Mouse (Mus musculus) left cerebral cortex, adult 8-10 months (tissue): Measurements from ENCODE around the gene Fibp. TPM values are rescaled to one million over a fixed set of nuclear protein-coding genes. Genes with fewer than 3 reads are reported as not detected.

Experiments used
- DNase-seq, 2 experiments: peaks; one replicate each; pipeline ENCODE4 v3.0.0; 2022; ENCODE audit warnings: low spot score in 2 of 2
- total RNA-seq, 4 experiments: library from RNA; stranded (reverse); gene quantifications; 2 replicates each; pipeline ENCODE4 v1.2.4; 2022

The Fibp gene
- total RNA-seq, 4 experiments from 2014 or later: 89.0 to 124 (median 93.6) TPM

DNA sequence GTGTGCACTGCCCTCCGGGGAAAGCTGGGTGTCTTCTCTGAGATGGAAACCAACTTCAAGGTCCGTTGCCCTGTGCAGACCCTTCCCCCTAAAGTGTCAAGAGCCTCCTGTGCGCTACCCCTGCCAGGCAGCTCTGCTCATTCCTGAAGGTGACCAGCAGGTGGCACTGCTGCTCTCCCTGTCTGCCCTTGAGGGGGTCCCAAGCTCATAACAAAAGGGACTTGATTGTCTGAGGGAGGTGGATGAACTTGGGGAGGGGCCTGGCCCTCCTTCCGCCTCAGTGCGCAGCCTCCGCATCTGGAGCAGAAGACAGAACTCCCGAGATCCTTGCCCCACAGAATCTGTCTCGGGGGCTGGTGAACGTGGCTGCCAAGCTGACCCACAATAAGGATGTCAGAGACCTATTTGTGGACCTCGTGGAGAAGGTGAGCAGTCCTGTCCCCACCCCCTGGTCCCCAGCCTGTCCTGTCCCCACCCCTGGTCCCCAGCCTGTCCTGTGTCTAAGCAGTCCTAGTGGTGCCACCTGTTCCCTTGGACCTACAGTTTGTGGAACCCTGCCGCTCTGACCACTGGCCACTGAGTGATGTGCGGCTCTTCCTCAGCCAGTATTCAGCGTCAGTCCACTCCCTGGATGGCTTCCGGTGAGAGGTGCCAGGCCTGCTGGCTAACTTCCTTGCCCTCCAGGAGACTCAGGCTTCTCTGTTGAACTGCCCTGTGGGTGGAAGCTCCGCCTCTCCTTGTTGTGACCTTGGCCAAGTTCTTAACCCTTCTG lies 3.6 kb downstream of the Fibp start:
- DNase-seq: no peak

DNA sequence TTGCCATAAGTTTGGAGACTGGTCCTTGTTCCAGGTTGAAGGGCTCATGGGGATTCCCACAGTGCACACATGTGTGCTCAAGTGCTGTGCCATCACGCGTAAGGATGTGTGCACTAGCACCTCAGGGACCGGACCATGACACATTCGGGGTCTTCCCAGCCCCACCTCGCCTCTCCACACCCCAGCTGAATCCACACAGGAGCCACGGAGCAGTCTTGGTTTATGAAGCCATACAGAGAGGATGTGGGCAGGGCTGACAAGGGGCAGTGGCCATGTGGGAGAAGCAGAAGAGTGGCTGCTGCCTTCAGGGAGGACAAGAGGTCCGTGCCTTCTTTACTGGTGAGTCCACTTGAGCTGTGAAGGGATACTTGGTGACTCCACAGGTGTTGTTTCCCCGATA lies 4.6 kb downstream of the Fibp start:
- no peak for DNase-seq

DNA sequence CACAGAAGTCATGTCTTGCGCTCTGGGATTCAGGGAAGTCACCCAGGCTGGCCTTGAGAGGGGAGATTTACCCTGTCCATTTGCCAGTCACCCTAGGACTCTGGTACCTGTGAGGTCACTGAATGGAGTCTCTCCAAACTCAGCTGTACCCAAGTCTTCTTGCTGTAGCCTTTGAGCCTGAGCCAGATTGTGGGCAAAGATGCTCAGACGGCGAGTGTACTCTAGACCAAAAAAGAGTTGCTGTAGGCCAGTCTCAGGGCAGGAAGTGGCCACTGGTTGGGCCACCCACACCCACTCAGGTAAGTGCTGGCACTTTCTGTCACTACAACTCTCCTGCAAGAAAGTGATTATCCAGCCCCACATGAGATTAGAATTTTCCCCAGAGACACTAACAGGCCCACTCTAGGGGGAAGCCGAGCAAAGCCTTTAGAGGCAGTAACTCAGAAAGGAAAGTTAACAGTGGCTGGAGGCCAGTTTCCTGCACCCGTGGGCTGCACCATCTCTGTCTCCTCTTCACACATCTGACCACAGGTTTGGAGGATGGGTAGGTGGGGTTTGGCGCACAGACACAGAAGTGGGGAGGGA lies 6.6 kb downstream of the Fibp start:
- no peak for DNase-seq

DNA sequence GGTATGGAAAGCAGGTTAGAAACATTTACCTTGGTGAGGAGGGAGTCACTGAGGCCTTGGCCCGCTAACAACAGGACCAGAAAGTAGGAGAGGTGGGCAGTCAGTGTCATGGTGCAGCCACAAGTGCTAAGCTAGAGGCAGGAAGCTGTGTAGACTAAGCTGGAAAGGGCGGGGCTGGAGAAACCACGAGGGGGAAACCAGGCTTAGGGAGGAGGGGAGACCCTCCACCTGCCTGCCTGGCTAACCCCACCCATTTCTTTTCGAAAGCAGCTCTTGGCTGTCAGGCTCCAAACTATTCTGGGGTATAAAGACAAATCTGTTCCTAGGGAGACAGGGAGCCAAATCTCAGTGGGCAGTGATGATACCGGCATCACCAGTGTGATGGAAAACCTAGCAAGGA lies 8.0 kb downstream of the Fibp start, which contains the start of gene Ctsw:
TSS of gene Ctsw (minus strand) at position 134 of the 400 bp plus-strand sequence.
- DNase-seq: no peak

DNA sequence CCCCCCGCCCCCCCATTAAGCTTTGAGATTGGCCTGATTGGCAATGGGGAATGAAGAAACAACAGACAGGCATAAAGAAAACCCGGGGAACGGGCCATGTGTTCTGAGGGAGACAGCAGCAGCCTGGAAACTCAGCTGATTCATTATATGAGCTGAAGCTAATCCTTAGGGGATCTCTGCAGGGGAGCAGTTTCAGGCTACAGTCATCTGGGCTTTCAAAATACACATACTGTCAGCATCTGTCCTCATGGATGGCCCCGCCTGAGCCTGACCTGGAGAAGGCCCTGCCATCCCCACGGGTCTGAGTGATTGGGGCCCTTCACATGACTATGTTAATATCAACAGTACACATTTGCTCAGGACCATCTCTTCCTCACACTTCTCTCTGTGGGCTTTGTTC lies 11.4 kb downstream of the Fibp start:
- no peak for DNase-seq

DNA sequence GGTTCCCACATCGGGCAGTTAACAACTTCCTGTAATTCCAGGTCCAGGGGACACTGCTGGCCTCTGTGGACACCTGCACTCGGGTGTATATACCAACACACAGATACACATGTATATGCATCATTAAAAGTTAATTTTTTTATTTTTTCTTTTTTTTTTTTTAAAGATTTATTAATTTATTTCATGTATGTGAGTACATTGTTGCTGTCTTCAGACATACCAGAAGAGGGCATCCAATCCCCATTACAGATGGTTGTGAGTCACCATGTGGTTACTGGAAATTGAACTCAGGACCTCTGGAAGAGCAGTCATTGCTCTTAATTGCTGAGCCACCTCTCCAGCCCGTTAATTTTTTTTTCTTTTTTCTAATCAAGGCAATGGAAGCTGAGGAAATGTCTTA lies 12.4 kb downstream of the Fibp start:
- no peak for DNase-seq

DNA sequence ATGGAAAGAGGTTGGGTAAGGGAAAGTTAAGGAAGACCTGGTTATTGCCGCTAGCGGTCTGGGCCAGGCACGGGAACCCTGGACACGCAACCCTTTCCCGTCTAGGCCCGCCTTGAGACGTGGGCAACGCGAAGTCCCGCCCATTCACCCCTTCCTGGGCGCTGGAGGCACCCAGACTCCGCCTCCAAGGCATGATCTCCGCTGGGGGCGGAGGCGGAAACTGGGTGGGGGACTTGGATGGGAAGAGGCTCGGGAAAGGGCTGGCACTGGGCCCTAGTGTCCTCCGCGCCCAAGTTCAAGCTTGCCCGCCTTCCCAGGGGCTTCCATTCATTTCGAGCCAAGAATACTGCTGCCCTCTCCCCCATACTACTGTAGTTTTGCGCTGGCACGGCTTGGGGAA lies 13.3 kb downstream of the Fibp start, which contains the start of gene Efemp2:
TSS of gene Efemp2 (plus strand) at position 235 of the 400 bp plus-strand sequence.
- DNase-seq: peak in 1 of 2 experiments; percentile 65

DNA sequence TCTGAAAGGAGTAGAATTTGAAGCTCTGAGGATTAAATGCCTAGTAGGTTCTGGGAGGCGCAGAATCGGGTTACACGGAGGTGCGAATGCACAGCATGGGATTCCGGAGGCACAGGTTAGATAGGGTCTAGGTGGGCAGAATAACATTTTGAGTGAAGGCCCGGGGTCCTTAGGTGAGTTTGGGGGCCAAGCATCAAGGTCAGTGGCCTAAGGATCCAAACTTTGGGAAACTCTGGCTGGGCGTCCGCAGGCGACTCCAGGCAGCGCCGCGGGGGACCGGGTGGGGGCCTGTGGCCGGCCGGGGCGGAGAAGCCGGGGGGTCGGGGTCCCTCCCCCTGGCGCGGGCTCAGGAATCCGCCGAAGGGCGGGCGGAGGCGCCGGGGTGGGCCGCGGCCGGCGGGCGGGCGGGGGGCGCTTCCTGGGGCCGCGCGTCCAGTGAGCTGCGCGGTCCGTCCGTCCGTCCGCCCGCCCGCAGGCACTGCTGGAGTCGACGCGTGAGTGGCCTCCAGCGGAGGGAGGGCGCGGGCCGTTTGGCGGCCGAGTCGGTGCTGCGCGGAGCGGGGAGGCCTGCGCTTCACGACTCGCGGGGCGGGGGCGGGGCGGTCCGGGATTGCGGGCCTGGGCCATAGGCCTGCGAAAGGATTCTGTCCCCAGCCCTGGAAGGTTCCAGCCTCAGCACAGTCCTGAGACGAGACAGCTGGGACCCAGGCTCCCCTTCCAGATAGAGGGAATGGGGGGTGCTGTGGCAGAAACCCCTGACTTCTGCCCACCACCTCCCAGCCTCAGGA lies 14.1 kb downstream of the Fibp start:
- no peak for DNase-seq

DNA sequence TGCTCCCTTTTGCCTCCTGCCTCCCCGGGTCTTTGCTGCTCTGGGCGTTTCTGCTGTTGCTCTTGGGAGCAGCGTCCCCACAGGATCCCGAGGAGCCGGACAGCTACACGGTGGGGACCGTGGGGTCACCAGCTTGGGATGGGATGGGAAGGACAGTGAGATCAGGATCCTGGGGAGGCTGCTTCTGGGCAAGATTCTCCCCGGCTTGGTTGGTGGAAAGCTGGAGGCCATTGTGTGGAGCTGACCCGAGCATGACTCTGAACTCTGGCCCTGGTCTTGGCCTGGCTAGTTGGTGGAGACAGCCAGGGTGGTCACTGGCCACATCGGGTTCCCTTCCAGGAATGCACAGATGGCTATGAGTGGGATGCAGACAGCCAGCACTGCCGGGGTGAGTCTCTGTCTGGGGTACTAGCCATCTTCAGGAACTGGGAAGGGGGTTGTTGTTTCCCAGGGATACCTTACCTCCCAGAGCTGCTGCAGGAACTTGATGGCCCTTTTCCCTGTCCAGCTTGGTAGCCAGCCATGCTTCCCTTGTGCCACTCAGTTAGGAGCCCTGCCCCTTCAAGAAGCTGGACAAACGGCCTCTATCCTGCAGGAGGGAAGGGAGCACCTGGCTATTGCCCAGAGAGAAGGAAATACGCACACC lies 14.8 kb downstream of the Fibp start:
- DNase-seq: no peak

DNA sequence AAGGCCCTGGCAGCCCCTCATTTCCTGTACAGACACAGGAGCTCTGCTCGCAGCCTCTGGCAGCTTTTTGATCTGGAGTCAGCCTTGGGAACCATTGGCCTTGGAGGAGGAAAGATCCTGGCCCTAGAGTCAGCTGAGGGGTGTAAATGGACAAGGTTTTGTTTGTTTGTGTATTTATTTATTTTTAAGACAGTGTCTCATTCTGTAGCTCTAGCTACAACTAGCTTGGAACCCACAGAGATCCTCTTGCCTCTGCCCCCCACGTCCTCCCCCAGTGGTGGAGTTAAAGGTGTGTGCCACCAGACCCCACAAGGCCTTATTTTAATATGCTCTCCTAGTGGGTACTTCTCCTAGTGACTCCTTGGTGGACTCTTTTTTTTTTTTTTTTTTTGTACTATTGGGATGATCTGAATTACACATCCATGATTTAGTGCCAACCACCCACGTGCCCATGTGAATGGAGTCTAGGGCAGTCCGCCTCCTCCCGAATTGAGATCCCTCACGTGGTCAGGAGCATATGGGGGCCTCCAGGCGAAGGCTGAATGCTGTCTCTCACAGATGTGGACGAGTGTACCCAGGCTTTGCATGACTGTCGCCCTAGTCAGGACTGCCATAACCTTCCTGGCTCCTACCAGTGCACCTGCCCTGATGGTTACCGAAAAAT lies 16.7 kb downstream of the Fibp start:
- peak in 1 of 2 experiments; percentile 70 for DNase-seq

DNA sequence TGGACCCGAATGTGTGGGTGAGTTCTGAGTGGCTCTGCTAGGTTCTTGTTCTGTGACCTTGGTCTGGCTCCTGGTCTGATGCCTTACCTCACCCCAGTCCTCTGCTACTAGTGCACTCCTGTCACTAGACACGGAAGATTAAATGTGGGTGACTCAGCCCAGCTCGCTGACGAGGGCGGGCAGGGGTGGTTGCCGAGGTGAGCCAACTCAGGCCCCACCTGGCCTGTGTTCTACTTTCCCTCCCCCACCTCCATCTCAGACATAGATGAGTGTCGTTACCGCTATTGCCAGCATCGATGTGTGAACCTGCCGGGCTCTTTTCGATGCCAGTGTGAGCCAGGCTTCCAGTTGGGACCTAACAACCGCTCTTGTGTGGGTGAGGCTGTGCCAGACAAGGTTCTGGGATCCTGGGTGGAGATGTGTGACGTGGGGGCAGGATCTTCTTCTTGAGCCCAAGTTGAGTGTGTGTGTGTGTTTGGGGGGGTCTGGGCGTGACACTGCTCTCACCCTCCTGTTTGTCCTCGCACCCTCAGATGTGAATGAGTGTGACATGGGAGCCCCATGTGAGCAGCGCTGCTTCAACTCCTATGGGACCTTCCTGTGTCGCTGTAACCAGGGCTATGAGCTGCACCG lies 17.4 kb downstream of the Fibp start:
- DNase-seq: no peak

DNA sequence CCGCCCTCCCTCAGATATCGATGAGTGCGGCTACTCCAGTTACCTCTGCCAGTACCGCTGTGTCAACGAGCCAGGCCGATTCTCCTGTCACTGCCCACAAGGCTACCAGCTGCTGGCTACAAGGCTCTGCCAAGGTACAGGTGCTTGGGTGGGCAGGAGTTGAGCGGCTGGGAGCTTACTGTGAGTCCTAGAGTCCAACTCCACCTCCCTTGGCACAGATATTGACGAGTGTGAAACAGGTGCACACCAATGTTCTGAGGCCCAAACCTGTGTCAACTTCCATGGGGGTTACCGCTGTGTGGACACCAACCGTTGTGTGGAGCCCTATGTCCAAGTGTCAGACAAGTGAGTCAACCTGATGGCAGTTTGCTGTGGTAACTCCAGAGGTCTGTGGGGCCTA lies 19.6 kb downstream of the Fibp start:
- no peak for DNase-seq

DNA sequence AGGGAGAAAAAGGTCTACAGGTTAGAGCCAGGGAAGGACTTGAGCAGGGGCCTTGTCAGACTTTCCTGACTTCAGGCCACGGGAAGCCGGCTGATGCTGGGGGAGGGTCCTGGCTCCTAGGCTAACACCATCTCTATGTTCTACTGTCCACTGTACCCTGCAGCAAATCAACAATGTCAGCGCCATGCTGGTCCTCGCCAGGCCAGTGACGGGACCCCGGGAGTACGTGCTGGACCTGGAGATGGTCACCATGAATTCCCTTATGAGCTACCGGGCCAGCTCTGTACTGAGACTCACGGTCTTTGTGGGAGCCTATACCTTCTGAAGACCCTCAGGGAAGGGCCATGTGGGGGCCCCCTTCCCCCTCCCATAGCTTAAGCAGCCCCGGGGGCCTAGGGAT lies 21.0 kb downstream of the Fibp start:
- DNase-seq: no peak

DNA sequence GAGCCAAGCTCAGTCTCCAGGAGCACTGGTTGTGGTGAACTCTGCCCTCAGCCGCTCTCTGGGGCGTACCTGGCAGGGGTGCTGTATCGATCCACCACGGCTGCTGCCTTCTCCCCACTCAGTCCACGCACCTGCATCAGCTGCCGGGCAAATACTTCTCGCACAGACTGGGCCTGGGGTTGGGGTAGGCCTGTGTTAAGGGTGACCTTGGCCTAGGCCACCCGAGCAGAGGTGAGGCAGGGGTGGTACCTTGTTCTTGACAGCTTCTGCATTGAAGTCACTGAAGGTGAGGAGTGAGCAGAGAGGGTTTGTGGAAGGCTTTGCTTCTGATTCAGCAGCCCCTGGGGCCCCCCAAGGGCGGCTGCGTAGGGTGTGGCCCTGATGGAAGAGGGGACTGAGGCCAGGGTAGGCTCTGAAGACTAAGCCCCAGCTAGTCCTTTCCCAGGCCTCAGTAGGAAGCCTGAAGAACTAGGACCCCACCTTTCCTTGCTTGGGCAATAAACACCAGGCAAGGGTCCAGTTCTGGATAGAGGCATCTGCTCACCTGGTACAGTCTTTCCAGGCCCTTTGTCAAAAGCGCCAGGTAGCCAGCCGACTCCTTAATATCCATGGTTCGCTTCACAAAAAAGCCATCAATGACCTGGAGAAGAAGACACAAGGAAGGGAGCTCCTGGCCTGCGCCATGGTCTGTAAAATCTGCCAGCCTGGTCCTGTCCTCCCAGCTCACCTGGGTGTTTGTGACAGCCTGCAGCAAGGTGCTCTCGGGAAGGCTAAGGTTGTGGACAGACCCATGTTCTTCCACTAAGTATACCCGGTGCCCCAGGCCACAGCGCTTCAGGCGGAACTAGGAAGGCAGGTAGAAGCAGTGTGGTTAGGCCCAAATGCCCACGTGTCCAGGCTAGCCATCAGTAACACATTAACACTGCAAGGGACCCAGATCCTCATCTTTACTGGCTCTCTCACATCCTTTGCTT lies 23.3 kb downstream of the Fibp start:
- DNase-seq: no peak

DNA sequence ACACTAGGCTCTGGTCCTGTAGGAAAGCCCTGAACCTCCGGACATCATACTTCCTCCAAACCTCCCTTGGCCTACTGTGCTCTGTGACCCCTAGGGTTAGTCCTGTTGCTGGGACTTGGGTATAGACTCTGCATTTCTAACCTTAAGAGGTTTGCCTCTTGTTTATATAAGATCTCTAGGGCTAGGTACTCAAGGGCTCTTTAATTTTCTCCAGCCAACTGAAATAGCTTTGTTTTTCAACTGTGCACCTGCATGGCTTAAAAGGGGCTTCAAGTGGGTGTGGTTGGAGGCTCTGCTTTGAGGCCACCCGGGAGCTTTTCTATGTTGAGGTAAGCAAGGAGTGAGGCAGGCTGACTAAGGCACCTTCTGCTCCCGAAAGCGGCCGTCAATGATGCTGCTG lies 24.1 kb downstream of the Fibp start:
- no peak for DNase-seq

DNA sequence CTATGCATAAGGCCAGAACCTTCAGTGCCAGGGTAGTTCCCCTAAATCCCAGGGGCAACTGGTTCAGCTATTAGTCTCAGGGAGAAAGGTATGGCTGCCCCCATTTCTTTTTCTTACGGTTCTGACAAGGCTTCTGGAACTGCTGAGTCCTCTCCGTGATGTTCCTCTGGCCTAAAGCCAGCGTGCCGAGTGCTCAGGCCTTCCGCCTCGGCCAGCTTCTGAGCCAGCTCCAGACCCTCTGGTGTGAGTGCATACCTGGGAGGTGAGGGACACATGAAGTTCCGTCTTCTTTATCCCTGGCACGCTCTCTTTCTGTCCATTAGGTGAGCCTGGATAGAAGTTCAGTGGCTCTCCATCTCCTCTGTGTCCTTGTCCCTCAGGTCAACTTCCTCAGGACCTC lies 25.0 kb downstream of the Fibp start:
- DNase-seq: no peak

DNA sequence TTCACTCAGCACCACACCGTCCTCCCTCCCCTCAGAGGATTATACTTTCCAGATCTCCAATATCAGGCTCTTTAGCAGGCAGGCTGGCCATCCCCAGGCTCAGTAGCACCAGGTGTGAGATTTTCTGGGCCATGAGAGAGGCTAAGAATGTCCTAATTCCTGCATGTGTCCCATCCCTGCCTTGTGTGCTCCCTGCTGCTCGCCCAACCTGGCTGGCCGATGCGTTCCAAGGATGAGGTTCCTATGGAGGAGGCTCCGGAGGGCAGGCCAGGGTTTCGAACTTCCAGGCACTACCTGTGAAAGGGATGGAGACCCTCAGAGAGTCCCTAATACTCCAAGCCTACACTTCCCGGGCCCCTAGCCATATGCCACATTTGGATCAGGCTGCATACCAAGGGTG lies 25.4 kb downstream of the Fibp start:
- DNase-seq: no peak

DNA sequence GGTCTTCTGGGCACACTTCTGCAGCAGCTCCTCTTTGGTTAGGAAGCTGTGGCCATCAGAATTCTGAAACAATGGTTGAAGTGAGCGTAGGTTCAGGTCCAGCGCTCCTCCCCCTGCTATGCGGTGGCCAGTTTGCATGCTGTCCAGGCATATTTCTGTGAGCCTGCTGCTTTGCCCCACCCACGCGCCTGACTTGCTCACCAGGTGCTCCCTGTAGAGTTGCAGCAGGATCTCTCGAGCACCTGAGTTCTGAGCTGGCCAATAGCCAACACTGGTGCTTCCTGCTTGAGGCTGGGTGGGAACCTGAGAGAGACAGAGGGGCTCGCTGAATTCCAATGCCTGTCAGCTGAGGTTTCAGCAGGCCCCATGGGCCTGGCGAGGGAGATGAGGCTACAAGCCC lies 25.9 kb downstream of the Fibp start:
- DNase-seq: no peak

DNA sequence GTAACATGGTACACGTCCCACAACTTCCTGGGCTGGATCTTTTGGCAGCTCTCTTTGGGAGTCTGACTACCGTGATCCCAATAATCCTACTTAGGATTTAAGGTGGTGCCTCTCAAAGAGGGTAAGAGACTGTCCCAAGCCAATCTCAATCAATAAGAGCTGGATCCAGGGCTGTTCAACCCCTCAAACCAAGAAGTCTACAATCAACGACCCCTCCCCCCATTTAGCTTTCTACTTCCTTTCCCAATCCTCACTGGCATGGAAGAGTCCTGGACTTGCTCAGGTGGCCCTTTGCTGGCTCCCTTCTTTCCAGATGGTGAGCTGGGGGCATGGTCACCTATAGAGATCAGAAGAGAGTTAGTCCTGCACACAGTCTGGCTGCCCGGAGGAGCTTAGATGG lies 26.4 kb downstream of the Fibp start:
- DNase-seq: no peak
